Mouse (Mus musculus) thymus, postnatal 10 days (tissue): Measurements from ENCODE around the gene Cdhr5.

ENCODE experiments used
- DNase-seq, 2 experiments: peaks; one replicate each; pipeline ENCODE4 v3.0.0; 2021; ENCODE audit warnings: low spot score in 2 of 2

Gene Cdhr5

GRCm38 (mm10) chr7:141222696-141223215, 53.8 kb downstream of the Cdhr5 start:
- no peak for DNase-seq

DNA sequence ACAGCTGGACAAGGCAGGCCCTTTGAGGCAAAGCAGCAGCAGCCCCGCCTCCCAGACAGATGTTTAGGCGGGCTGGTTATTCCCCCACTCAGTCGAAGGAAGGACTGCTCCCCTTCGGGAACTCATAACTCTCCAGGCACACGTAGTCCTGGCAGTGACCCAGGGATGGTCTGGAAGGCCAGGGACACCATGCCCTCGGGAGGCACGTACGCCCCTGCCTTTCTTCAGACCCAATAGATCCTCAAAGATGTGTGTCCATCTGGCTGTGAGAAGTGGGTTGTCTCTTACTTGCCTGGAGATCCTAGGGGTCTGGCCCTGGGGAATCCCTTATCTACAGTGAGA, 54.5 kb downstream of the Cdhr5 start:
- no peak for DNase-seq

GRCm38 (mm10) chr7:141221249-141222125, 55.1 kb downstream of the Cdhr5 start:
- DNase-seq: peak; percentile 88

- no peak for DNase-seq
Measured at GRCm38 (mm10) chr7:141220377-141220776, 56.2 kb downstream of the Cdhr5 start.

DNA sequence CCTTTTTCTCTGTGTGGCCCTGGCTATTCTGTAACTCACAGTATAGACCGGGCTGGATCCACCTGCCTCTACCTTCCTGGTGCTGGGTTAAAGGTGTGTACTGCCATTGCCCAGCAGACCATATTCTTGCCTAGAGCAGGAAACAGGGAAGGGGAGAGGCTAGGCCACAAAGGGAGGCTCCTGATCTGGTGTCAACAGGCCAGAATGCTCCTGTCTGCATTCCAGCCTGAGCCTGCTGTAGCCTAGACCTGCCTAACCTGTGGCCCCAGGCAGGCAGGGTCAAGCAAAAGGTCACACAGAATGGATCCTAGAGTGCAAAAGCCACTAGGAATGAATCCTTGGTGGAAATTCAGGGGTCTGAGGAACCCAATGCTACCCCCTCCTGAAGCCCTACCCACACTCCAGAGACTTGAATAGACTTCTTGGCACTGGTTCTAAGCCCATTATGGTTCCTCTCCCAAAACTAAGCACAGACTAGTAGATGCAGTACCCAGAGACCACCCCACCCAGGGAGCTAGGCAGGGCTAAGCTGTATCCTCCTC, 57.0 kb downstream of the Cdhr5 start:
- DNase-seq: no peak
